Mouse (Mus musculus): Measurements from ENCODE around the gene Gtf3c1. TPM values are rescaled to one million over a fixed set of nuclear protein-coding genes. Genes with fewer than 3 reads are reported as not detected.
"Not testable (repeated sequence)": the region's sequence is repeated elsewhere in the genome, so short reads cannot be mapped to it uniquely, and the experiment has no call there.

Gtf3c1 gene
- polyA plus RNA-seq, 1 experiment, result 40.9 TPM

GRCm38 (mm10) chr7:125722127-125722526, 14.5 kb upstream of the Gtf3c1 start:
- Histone ChIP-seq H3K4me3 (ENCODE audit: low read depth, low read length) (no peak overlapping the region), H3K27me3 (ENCODE audit: control insufficient read depth, insufficient read depth, low read length) (no peaks in the 10 kb centered on the region), H3K27ac (ENCODE audit: insufficient read depth, low read depth, low read length) (no peak overlapping the region), H3K4me1 (ENCODE audit: control insufficient read depth, insufficient read depth, insufficient read length, low read length) (0 out of 2 replicates have a peak, but pooled peaks cover 2% of the 10 kb centered on the region), H3K36me3 (ENCODE audit: control insufficient read depth, insufficient read depth, low read length) (no peaks in the 10 kb centered on the region)
- TF ChIP-seq CTCF (IDR thresholded peaks at IDR 0.05; ENCODE audit: extremely low read depth, insufficient read length, insufficient replicate concordance, low read depth, low read length) (no peak), POLR2A (IDR thresholded peaks at IDR 0.05; ENCODE audit: low read depth, low read length) (no peak)

- no peak overlapping the region for H3K27ac ChIP-seq (ENCODE audit: insufficient read depth, low read depth, low read length)
- H3K4me1 ChIP-seq (ENCODE audit: control insufficient read depth, insufficient read depth, insufficient read length, low read length), result peaks cover 6% of the 10 kb centered on the region; the same call in 1 of the 2 replicates
- TF ChIP-seq POLR2A (IDR thresholded peaks at IDR 0.05; ENCODE audit: low read depth, low read length) (no peak), CTCF (IDR thresholded peaks at IDR 0.05; ENCODE audit: extremely low read depth, insufficient read length, insufficient replicate concordance, low read depth, low read length) (no peak)
- H3K4me3 ChIP-seq (ENCODE audit: low read depth, low read length), result no peak overlapping the region
- 62% methylated on average over 4 of the region's 4 CpGs for WGBS
- no peaks in the 10 kb centered on the region for H3K27me3 ChIP-seq (ENCODE audit: control insufficient read depth, insufficient read depth, low read length)
- H3K36me3 ChIP-seq (ENCODE audit: control insufficient read depth, insufficient read depth, low read length), result no peaks in the 10 kb centered on the region
These were observed 13.5 kb upstream of the Gtf3c1 start for GRCm38 (mm10) chr7:125721033-125721432.

- peaks cover 6% of the 10 kb centered on the region; the same call in 1 of the 2 replicates for H3K4me1 ChIP-seq (ENCODE audit: control insufficient read depth, insufficient read depth, insufficient read length, low read length)
- WGBS, result 80% methylated on average over 5 of the region's 5 CpGs
- no peak overlapping the region for H3K27ac ChIP-seq (ENCODE audit: insufficient read depth, low read depth, low read length)
These were observed 12.8 kb upstream of the Gtf3c1 start for GRCm38 (mm10) chr7:125720370-125720769.

GRCm38 (mm10) chr7:125717612-125718011, 10.0 kb upstream of the Gtf3c1 start:
- Histone ChIP-seq H3K4me3 (ENCODE audit: low read depth, low read length) (no peak overlapping the region), H3K27me3 (ENCODE audit: control insufficient read depth, insufficient read depth, low read length) (no peaks in the 10 kb centered on the region), H3K4me1 (ENCODE audit: control insufficient read depth, insufficient read depth, insufficient read length, low read length) (peaks cover 6% of the 10 kb centered on the region; the same call in 1 of the 2 replicates), H3K36me3 (ENCODE audit: control insufficient read depth, insufficient read depth, low read length) (no peaks in the 10 kb centered on the region), H3K27ac (ENCODE audit: insufficient read depth, low read depth, low read length) (no peak overlapping the region)
- TF ChIP-seq CTCF (IDR thresholded peaks at IDR 0.05; ENCODE audit: extremely low read depth, insufficient read length, insufficient replicate concordance, low read depth, low read length) (no peak), POLR2A (IDR thresholded peaks at IDR 0.05; ENCODE audit: low read depth, low read length) (no peak)

More at GRCm38 (mm10) chr7:125720370-125720769, 12.8 kb upstream of the Gtf3c1 start:
- no peaks in the 10 kb centered on the region for H3K36me3 ChIP-seq (ENCODE audit: control insufficient read depth, insufficient read depth, low read length)
- no peaks in the 10 kb centered on the region for H3K27me3 ChIP-seq (ENCODE audit: control insufficient read depth, insufficient read depth, low read length)
- TF ChIP-seq CTCF (IDR thresholded peaks at IDR 0.05; ENCODE audit: extremely low read depth, insufficient read length, insufficient replicate concordance, low read depth, low read length), result no peak
- no peak for TF ChIP-seq POLR2A (IDR thresholded peaks at IDR 0.05; ENCODE audit: low read depth, low read length)
- no peak overlapping the region for H3K4me3 ChIP-seq (ENCODE audit: low read depth, low read length)

GRCm38 (mm10) chr7:125716724-125717123, 9.1 kb upstream of the Gtf3c1 start:
- no peaks in the 10 kb centered on the region for H3K27me3 ChIP-seq (ENCODE audit: control insufficient read depth, insufficient read depth, low read length)
- 24% methylated on average over 2 of the region's 2 CpGs for WGBS

GRCm38 (mm10) chr7:125714803-125715202, 7.2 kb upstream of the Gtf3c1 start:
- Histone ChIP-seq H3K27ac (ENCODE audit: insufficient read depth, low read depth, low read length) (no peak overlapping the region), H3K36me3 (ENCODE audit: control insufficient read depth, insufficient read depth, low read length) (no peaks in the 10 kb centered on the region), H3K4me3 (ENCODE audit: low read depth, low read length) (no peak overlapping the region), H3K4me1 (ENCODE audit: control insufficient read depth, insufficient read depth, insufficient read length, low read length) (peaks cover 6% of the 10 kb centered on the region; the same call in 1 of the 2 replicates), H3K27me3 (ENCODE audit: control insufficient read depth, insufficient read depth, low read length) (no peaks in the 10 kb centered on the region)
- 81% methylated on average over 3 of the region's 3 CpGs for WGBS
- TF ChIP-seq POLR2A (IDR thresholded peaks at IDR 0.05; ENCODE audit: low read depth, low read length) (no peak), CTCF (IDR thresholded peaks at IDR 0.05; ENCODE audit: extremely low read depth, insufficient read length, insufficient replicate concordance, low read depth, low read length) (no peak)

More at GRCm38 (mm10) chr7:125716724-125717123, 9.1 kb upstream of the Gtf3c1 start:
- TF ChIP-seq CTCF (IDR thresholded peaks at IDR 0.05; ENCODE audit: extremely low read depth, insufficient read length, insufficient replicate concordance, low read depth, low read length) (no peak), POLR2A (IDR thresholded peaks at IDR 0.05; ENCODE audit: low read depth, low read length) (no peak)
- no peak overlapping the region for H3K27ac ChIP-seq (ENCODE audit: insufficient read depth, low read depth, low read length)
- no peak overlapping the region for H3K4me3 ChIP-seq (ENCODE audit: low read depth, low read length)
- peaks cover 6% of the 10 kb centered on the region; the same call in 1 of the 2 replicates for H3K4me1 ChIP-seq (ENCODE audit: control insufficient read depth, insufficient read depth, insufficient read length, low read length)
- H3K36me3 ChIP-seq (ENCODE audit: control insufficient read depth, insufficient read depth, low read length), result no peaks in the 10 kb centered on the region

- WGBS, result 76% methylated on average over 7 of the region's 7 CpGs
These were observed 6.0 kb upstream of the Gtf3c1 start for GRCm38 (mm10) chr7:125713542-125714055.

More at GRCm38 (mm10) chr7:125713542-125714055, 6.0 kb upstream of the Gtf3c1 start:
- H3K36me3 ChIP-seq (ENCODE audit: control insufficient read depth, insufficient read depth, low read length); H3K27me3 ChIP-seq (ENCODE audit: control insufficient read depth, insufficient read depth, low read length); H3K4me3 ChIP-seq (ENCODE audit: low read depth, low read length); H3K27ac ChIP-seq (ENCODE audit: insufficient read depth, low read depth, low read length); H3K4me1 ChIP-seq (ENCODE audit: control insufficient read depth, insufficient read depth, insufficient read length, low read length): not testable (repeated sequence)

All from small intestine, adult 2 months (tissue).